Mouse (Mus musculus) splenic B cell, adult 2 months (primary cell): ENCODE results near the gene Vmn2r113.
"Not testable (repeated sequence)": the region's sequence is repeated elsewhere in the genome, so short reads cannot be mapped to it uniquely, and the experiment has no call there.

Experiments
- DNase-seq: peaks from one replicate; pipeline ENCODE4 v3.0.0-alpha.2; 2011; ENCODE audit warnings: low read depth, low spot score
- H3K27me3 ChIP-seq: 2 replicates; pipeline ENCODE4 v1.6.1; 2012; ENCODE audit warnings: mild to moderate bottlenecking, low read length, moderate library complexity, mixed read lengths; ENCODE audit not compliant: control insufficient read depth, poor library complexity, insufficient read depth, severe bottlenecking
- H3K36me3 ChIP-seq: 2 replicates; pipeline ENCODE4 v1.6.1; 2012; ENCODE audit warnings: mild to moderate bottlenecking, low read length, moderate library complexity, mixed read lengths; ENCODE audit not compliant: control insufficient read depth, poor library complexity, insufficient read depth, severe bottlenecking

Gene Vmn2r113

GRCm38 (mm10) chr17:22942684-22943083 is at the start of gene Vmn2r113:
Vmn2r113 (plus strand) TSS chr17:22942984.
- H3K36me3 ChIP-seq, H3K27me3 ChIP-seq: not testable (repeated sequence)

More at GRCm38 (mm10) chr17:22942684-22943083, at the start of gene Vmn2r113:
- DNase-seq = not testable (repeated sequence)
